Mouse (Mus musculus) ES-E14 (cell line): ENCODE measurements around the gene Map3k5.

Experiments
- HCFC1 ChIP-seq: IDR thresholded peaks from 2 replicates; pipeline ENCODE4 v1.6.1; 2012; ENCODE audit warnings: low read length, inconsistent platforms, borderline replicate concordance; ENCODE audit not compliant: insufficient read depth
- ZNF384 ChIP-seq: IDR thresholded peaks from 2 replicates; pipeline ENCODE4 v1.6.1; 2012; ENCODE audit warnings: low read depth, low read length, inconsistent platforms

GRCm38 (mm10) chr10:20111508-20111907, 177.2 kb downstream of the Map3k5 start:
- TF ChIP-seq HCFC1 = no peak
- TF ChIP-seq ZNF384 = no peak
